Mouse (Mus musculus) spleen, postnatal 4 days (tissue): Measurements from ENCODE around the gene Gm21366.
"Not testable (repeated sequence)": the region's sequence is repeated elsewhere in the genome, so short reads cannot be mapped to it uniquely, and the experiment has no call there.

Experiments used
- DNase-seq, 2 experiments: peaks; one replicate each; pipeline ENCODE4 v3.0.0; 2022; ENCODE audit warnings: low spot score in 2 of 2

Gene Gm21366

GRCm38 (mm10) chrY:22861156-22861555 lies at the start of gene Gm21366:
Gm21366 (minus strand) TSS chrY:22861256.
- not testable (repeated sequence) for DNase-seq
